Mouse (Mus musculus): ENCODE data around the gene Tle3.

GRCm38 (mm10) chr9:61395071-61395470 is 22.9 kb downstream of the Tle3 start:
- TF ChIP-seq POLR2A (IDR thresholded peaks at IDR 0.05; ENCODE audit: low read depth, low read length): no peak
- no peak for TF ChIP-seq CTCF (IDR thresholded peaks at IDR 0.05; ENCODE audit: borderline replicate concordance, insufficient read depth, low read length)

Measured in embryonic fibroblast, embryonic 13.5 days (primary cell).